Mouse (Mus musculus) embryonic facial prominence, embryonic 12.5 days (tissue): ENCODE results near the gene Prom1. TPM values are rescaled to one million over a fixed set of nuclear protein-coding genes. Genes with fewer than 3 reads are reported as not detected.

ENCODE experiments used
- ATAC-seq: fragments of 200-750 bp; cut with Nextera tagmentation; 2 replicates; pipeline ENCODE4 v1.8.0; 2017; ENCODE audit not compliant: insufficient number of reproducible peaks, insufficient read depth, low FRiP score, low TSS enrichment
- H3K27ac ChIP-seq: fragments of 300-500 bp; sonication (generic); 2 replicates; pipeline ENCODE4 v1.5.1; 2016; ENCODE audit warnings: mild to moderate bottlenecking
- H3K27me3 ChIP-seq: fragments of 300-500 bp; sonication (generic); 2 replicates; pipeline ENCODE4 v1.6.1; 2016; ENCODE audit warnings: mild to moderate bottlenecking, moderate library complexity
- H3K36me3 ChIP-seq: fragments of 300-500 bp; sonication (generic); 2 replicates; pipeline ENCODE4 v1.6.1; 2016; ENCODE audit warnings: mild to moderate bottlenecking
- H3K4me1 ChIP-seq: fragments of 300-500 bp; sonication (generic); 2 replicates; pipeline ENCODE4 v1.6.1; 2016
- H3K4me2 ChIP-seq: fragments of 300-500 bp; sonication (generic); replicated peaks from 2 replicates; pipeline ENCODE4 v1.6.1; 2016; ENCODE audit warnings: mild to moderate bottlenecking, moderate library complexity
- H3K4me3 ChIP-seq: fragments of 300-500 bp; sonication (generic); 2 replicates; pipeline ENCODE4 v1.5.1; 2016; ENCODE audit warnings: mild to moderate bottlenecking
- H3K9ac ChIP-seq: fragments of 300-500 bp; sonication (generic); 2 replicates; pipeline ENCODE4 v1.6.1; 2016; ENCODE audit warnings: mild to moderate bottlenecking, moderate library complexity
- H3K9me3 ChIP-seq: fragments of 300-500 bp; sonication (generic); 2 replicates; pipeline ENCODE4 v1.6.1; 2016; ENCODE audit warnings: mild to moderate bottlenecking, moderate library complexity
- WGBS: fragments of 180-500 bp; shearing (Covaris S2); methylation state at CpG from one replicate; pipeline ENCODE4 v1.1.7; 2016; 5-methylcytosine and 5-hydroxymethylcytosine counted together
- polyA plus RNA-seq: library from polyadenylated mRNA; unstranded; fragments of >200 nt; fragmentation: Nextera tagmentation; extraction: Ambion mirVana; gene quantifications from 2 replicates; pipeline ENCODE4 v1.2.1, GENCODE M21; 2016

The Prom1 gene
- polyA plus RNA-seq, 1 experiment from 2014 or later = 71.1 TPM

DNA sequence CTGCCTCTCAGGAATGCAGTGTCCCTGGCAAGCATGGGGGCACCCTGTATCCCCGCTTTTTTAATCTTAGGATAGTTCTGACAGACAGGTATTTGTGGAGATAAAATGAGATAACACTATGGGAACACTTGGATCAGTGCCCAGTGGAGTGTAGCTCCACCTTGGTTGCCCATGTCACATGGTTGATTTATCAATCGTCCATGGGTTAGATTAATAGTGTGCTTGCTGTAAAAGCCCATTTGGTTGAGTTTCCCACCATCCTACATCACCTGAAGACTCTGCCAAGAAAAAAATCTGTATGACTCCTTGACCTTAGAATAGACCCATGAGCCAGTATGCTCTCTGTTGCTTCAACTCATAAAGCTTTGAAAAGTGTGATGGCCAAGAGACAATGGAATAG is 131.3 kb downstream of the Prom1 start:
- no peak overlapping the region for H3K4me2 ChIP-seq
- H3K27ac ChIP-seq = no peak overlapping the region
- H3K4me3 ChIP-seq = no peak overlapping the region
- H3K36me3 ChIP-seq = no peaks in the 10 kb centered on the region
- no peaks in the 10 kb centered on the region for H3K27me3 ChIP-seq
- no peaks in the 10 kb centered on the region for H3K9me3 ChIP-seq
- no peak overlapping the region for H3K9ac ChIP-seq
- WGBS = 82% methylated on average over 2 of the region's 2 CpGs
- ATAC-seq = no peak
- H3K4me1 ChIP-seq = no peaks in the 10 kb centered on the region

DNA sequence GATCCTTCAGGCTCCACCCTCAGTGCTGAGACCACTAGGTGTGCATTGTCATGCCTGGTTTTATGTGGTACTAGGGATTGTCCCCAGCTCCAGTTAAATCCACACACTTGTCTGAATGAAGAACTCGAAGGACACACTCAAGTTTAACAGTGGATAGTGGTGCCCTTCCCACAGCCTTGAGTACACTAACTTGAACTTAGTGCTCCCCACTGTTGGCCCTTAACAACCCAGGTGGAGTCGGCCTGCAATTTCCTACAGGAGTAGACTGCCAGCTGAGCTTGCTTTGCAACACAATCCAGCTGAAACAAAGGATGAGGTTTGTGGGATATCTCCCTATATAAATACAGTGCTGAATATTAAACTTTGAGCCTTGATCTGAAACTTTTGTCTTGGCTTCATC is 133.2 kb downstream of the Prom1 start:
- no peak for ATAC-seq
- 67% methylated on average over 2 of the region's 2 CpGs for WGBS

GRCm38 (mm10) chr5:43961056-43961455 is 140.8 kb downstream of the Prom1 start:
- H3K4me3 ChIP-seq = no peak overlapping the region
- no peak overlapping the region for H3K4me2 ChIP-seq
- no peaks in the 10 kb centered on the region for H3K27me3 ChIP-seq
- no peak overlapping the region for H3K9ac ChIP-seq
- no peaks in the 10 kb centered on the region for H3K9me3 ChIP-seq
- H3K4me1 ChIP-seq = no peaks in the 10 kb centered on the region
- WGBS = 89% methylated on average over 3 of the region's 3 CpGs
- H3K36me3 ChIP-seq = no peaks in the 10 kb centered on the region
- no peak for ATAC-seq
- H3K27ac ChIP-seq = no peak overlapping the region

More for the DNA sequence above, 133.2 kb downstream of the Prom1 start:
- H3K4me1 ChIP-seq = no peaks in the 10 kb centered on the region
- no peak overlapping the region for H3K4me2 ChIP-seq
- no peak overlapping the region for H3K4me3 ChIP-seq
- H3K9ac ChIP-seq = no peak overlapping the region
- no peaks in the 10 kb centered on the region for H3K27me3 ChIP-seq
- no peaks in the 10 kb centered on the region for H3K9me3 ChIP-seq
- no peaks in the 10 kb centered on the region for H3K36me3 ChIP-seq
- no peak overlapping the region for H3K27ac ChIP-seq

- Histone ChIP-seq H3K9ac (no peak overlapping the region), H3K9me3 (no peaks in the 10 kb centered on the region), H3K4me1 (no peaks in the 10 kb centered on the region), H3K4me2 (no peak overlapping the region), H3K4me3 (no peak overlapping the region), H3K27ac (no peak overlapping the region), H3K27me3 (no peaks in the 10 kb centered on the region), H3K36me3 (no peaks in the 10 kb centered on the region)
- WGBS = 71% methylated on average over 3 of the region's 3 CpGs
- no peak for ATAC-seq
Measured at GRCm38 (mm10) chr5:43959884-43960440, 141.9 kb downstream of the Prom1 start.

- no peaks in the 10 kb centered on the region for H3K27me3 ChIP-seq
- H3K36me3 ChIP-seq = no peaks in the 10 kb centered on the region
- no peak for ATAC-seq
- no peak overlapping the region for H3K4me3 ChIP-seq
- 71% methylated on average over 1 of the region's 1 CpGs for WGBS
- H3K4me2 ChIP-seq = no peak overlapping the region
- peaks cover 10% of the 10 kb centered on the region; the same call in 1 of the 2 replicates for H3K4me1 ChIP-seq
- H3K9me3 ChIP-seq = no peaks in the 10 kb centered on the region
- no peak overlapping the region for H3K27ac ChIP-seq
- H3K9ac ChIP-seq = no peak overlapping the region
Measured at GRCm38 (mm10) chr5:43953241-43953640, 148.6 kb downstream of the Prom1 start.

DNA sequence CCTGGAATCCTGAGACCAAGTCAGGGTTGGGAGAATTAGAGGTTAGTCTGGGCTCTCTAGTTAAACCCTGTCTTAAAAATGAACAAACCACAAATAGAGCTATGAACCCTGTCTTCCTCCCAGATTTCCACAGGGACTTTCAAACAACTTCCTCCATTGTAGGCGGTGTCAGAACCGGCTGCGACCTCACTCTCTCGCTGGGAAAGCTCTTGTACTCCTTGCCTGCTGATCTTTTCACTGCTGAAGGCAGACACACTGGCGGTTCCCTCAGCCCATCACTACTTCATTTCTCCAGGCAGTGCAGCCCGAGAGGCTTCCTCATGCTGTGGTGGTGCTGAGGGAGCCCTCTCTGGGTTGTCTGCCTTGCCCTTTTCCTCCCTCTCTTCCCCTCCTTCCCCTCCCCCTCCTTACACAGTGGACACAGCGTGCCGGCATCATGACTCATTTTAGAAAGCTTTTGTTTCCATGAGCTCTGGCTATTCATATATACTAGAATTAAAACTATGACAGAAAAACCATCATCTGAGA is 153.0 kb downstream of the Prom1 start:
- H3K27ac ChIP-seq = no peak overlapping the region
- no peaks in the 10 kb centered on the region for H3K9me3 ChIP-seq
- H3K4me2 ChIP-seq = peak overlapping the region; percentile 67
- WGBS = 2% methylated on average over 8 of the region's 8 CpGs
- no peaks in the 10 kb centered on the region for H3K27me3 ChIP-seq
- peaks cover 20% of the 10 kb centered on the region; the same call in 1 of the 2 replicates for H3K4me1 ChIP-seq
- H3K9ac ChIP-seq = no peak overlapping the region; the same call in 1 of the 2 replicates
- ATAC-seq = no peak
- no peak overlapping the region for H3K4me3 ChIP-seq
- no peaks in the 10 kb centered on the region for H3K36me3 ChIP-seq

DNA sequence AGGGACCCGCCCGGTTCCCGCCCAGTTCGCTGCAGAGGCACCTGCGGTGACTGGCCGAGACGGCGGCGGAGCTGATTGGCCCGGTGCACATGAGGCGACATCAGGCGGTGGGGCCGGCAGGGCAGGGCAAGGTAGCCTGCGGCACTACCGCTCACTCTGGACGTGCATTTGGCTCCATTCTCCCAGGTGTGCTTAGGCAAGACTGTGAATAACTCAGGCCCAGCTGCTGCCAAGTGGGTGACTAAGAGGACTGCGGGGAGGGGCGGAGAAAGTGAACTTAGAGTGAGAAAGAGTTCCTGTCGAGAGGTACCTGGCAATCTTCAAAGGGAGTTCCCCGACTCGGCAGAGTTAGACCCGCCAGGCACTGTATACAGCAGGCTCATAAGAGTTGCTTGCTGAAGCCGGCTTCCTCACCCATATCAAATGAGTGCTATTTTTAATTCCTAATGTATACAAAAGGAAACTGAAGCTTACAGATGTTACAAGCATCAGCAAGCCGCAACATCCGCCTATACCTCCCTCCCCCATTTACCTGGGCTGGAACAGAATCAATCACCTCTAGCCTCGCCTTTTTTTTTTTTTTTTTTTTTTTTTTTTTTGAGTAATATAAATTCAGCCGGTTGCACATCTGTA is 153.6 kb downstream of the Prom1 start:
- ATAC-seq = peak; percentile 91
- Histone ChIP-seq H3K4me1 (peaks cover 20% of the 10 kb centered on the region; the same call in 1 of the 2 replicates), H3K9ac (peak overlapping the region; percentile 36; the same call in 1 of the 2 replicates), H3K4me2 (peak overlapping the region; percentile 67), H3K27me3 (no peaks in the 10 kb centered on the region), H3K9me3 (no peaks in the 10 kb centered on the region), H3K36me3 (no peaks in the 10 kb centered on the region), H3K27ac (no peak overlapping the region), H3K4me3 (peak overlapping the region; percentile 28)
- WGBS = under 1% methylated on average over 27 of the region's 27 CpGs

- Histone ChIP-seq H3K4me2 (peak overlapping the region; percentile 67), H3K9ac (peak overlapping the region; percentile 36; the same call in 1 of the 2 replicates), H3K4me1 (peaks cover 20% of the 10 kb centered on the region; the same call in 1 of the 2 replicates), H3K36me3 (no peaks in the 10 kb centered on the region), H3K9me3 (no peaks in the 10 kb centered on the region), H3K27me3 (no peaks in the 10 kb centered on the region), H3K4me3 (no peak overlapping the region; the same call in 1 of the 2 replicates), H3K27ac (no peak overlapping the region)
- WGBS = 27% methylated on average over 9 of the region's 9 CpGs
- 0 out of 2 replicates have a peak, but pooled peaks have one; percentile 67 for ATAC-seq
Measured at GRCm38 (mm10) chr5:43947330-43947977, 154.4 kb downstream of the Prom1 start.

Other genes with a start within 250 kb of the Prom1 start
- 9.1 and 9.5 TPM in 2 replicates for gene Cd38, start 233.5 kb downstream of the Prom1 start, polyA plus RNA-seq
- gene Gm7879, start 188.9 kb downstream of the Prom1 start, polyA plus RNA-seq = 0.33 TPM in 1 of 2 replicates, not detected in the other
- 2.3 and 2.4 TPM in 2 replicates for gene Fgfbp1, start 120.3 kb downstream of the Prom1 start, polyA plus RNA-seq
- 39.2 and 40.5 TPM in 2 replicates for gene Tapt1, start 124.6 kb upstream of the Prom1 start, polyA plus RNA-seq